19 mouse cellular contexts compared by ENCODE assay signal in the genomic region with DNA sequence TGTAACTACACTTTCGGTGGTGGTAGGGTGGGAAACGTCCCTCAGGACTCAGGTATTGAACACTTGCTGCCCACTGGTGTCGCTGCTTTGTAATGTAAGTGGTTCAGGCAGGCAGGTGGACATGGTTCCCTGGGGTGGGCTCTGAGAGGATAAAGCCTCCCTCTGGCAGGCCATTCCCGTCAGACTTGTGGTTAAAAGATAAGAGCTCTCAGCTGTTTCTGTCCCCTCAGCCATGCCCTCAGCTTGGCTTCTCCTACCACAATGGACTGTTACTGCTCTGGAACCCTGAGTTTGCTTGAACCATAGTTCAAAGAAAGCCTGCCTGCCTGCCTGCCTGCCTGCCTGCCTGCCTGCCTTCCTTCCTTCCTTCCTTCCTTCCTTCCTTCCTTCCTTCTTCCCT. TPM values are rescaled to one million over a fixed set of nuclear protein-coding genes. Genes with fewer than 3 reads are reported as not detected.
DNase-seq lines count a peak whose midpoint lies in the region; ATAC-seq lines count a peak whose summit lies in the region.
"Had no signal": no experiment of that assay in that cellular context is flagged by ENCODE, and none has a peak within 500 bp of the region (broad histone marks: within the 10 kb centered on the region; RNA-seq: fewer than 3 reads in every experiment).

No protein-coding gene starts in this region.

- H3K36me3 ChIP-seq in midbrain, embryonic 11.5 days (ENCODE audit: control insufficient read depth, insufficient read depth, low read length) = peaks cover 7% of the 10 kb centered on the region; the same call in 1 of the 2 replicates
- peaks cover 49% of the 10 kb centered on the region for H3K36me3 ChIP-seq in midbrain, embryonic 10.5 days
- peaks cover 4% of the 10 kb centered on the region; the same call in 1 of the 2 replicates for H3K36me3 ChIP-seq in liver, embryonic 11.5 days (ENCODE audit: control insufficient read depth, insufficient read depth, low read length)
- H3K36me3 ChIP-seq in kidney, embryonic 15.5 days = peaks cover 39% of the 10 kb centered on the region

- H3K9me3 ChIP-seq in midbrain, embryonic 11.5 days (ENCODE audit: control insufficient read depth, low read length) = no peaks in the 10 kb centered on the region
- no peaks in the 10 kb centered on the region for H3K9me3 ChIP-seq in midbrain, embryonic 10.5 days (replicated peaks)
- no peaks in the 10 kb centered on the region for H3K9me3 ChIP-seq in liver, embryonic 11.5 days (ENCODE audit: control insufficient read depth, low read length)
- H3K9me3 ChIP-seq in kidney, embryonic 15.5 days (replicated peaks) = no peaks in the 10 kb centered on the region
- H3K9me3 ChIP-seq: embryonic facial prominence, embryonic 13.5 days; heart, embryonic 13.5 days; hindbrain, embryonic 12.5 days had no signal

- H3K9ac ChIP-seq in midbrain, embryonic 11.5 days (ENCODE audit: low read length) = no peak overlapping the region
- no peak overlapping the region for H3K9ac ChIP-seq in liver, embryonic 11.5 days (ENCODE audit: low read depth, low read length)
- no peak overlapping the region for H3K9ac ChIP-seq in kidney, embryonic 15.5 days
- H3K9ac ChIP-seq: embryonic facial prominence, embryonic 13.5 days; heart, embryonic 13.5 days; hindbrain, embryonic 12.5 days had no signal

- H3K27ac ChIP-seq in midbrain, embryonic 11.5 days (ENCODE audit: low read depth, low read length) = no peak overlapping the region
- H3K27ac ChIP-seq in midbrain, embryonic 10.5 days (replicated peaks) = no peak overlapping the region
- H3K27ac ChIP-seq in liver, embryonic 11.5 days (ENCODE audit: low read depth, low read length) = no peak overlapping the region
- no peak overlapping the region for H3K27ac ChIP-seq in kidney, embryonic 15.5 days
- H3K27ac ChIP-seq: embryonic facial prominence, embryonic 13.5 days; gastrocnemius, adult 2 months; heart, embryonic 13.5 days; hindbrain, embryonic 12.5 days had no signal

- peak; percentile 8 for DNase-seq in midbrain, embryonic 11.5 days (ENCODE audit: low spot score, missing footprints)
- DNase-seq in midbrain, embryonic 10.5 days (ENCODE audit: low spot score) = no peak
- DNase-seq in liver, embryonic 11.5 days (ENCODE audit: low spot score) = no peak
- no peak for DNase-seq in cerebellum, adult 11 months
- DNase-seq: adrenal gland, adult 8-10 months; adrenal gland, postnatal 36 days; cerebellum, adult 8-10 months; cerebellum, postnatal 25 days; gastrocnemius, adult 2 months; gastrocnemius, postnatal 25 days; heart, postnatal 36 days had no signal

- no peaks in the 10 kb centered on the region for H3K27me3 ChIP-seq in midbrain, embryonic 11.5 days (ENCODE audit: control insufficient read depth, insufficient read depth, low read length)
- no peaks in the 10 kb centered on the region for H3K27me3 ChIP-seq in midbrain, embryonic 10.5 days (ENCODE audit: low read depth, poor library complexity, severe bottlenecking)
- no peaks in the 10 kb centered on the region for H3K27me3 ChIP-seq in liver, embryonic 11.5 days (replicated peaks; ENCODE audit: control insufficient read depth, insufficient read depth, low read length)
- H3K27me3 ChIP-seq in kidney, embryonic 15.5 days = no peaks in the 10 kb centered on the region
- H3K27me3 ChIP-seq: CH12.LX; embryonic facial prominence, embryonic 13.5 days; heart, embryonic 13.5 days; hindbrain, embryonic 12.5 days had no signal

- H3K4me3 ChIP-seq in midbrain, embryonic 11.5 days (ENCODE audit: low read depth, low read length) = no peak overlapping the region
- H3K4me3 ChIP-seq in midbrain, embryonic 10.5 days = no peak overlapping the region
- no peak overlapping the region for H3K4me3 ChIP-seq in liver, embryonic 11.5 days (ENCODE audit: low read depth, low read length)
- no peak overlapping the region for H3K4me3 ChIP-seq in kidney, embryonic 15.5 days (replicated peaks)
- H3K4me3 ChIP-seq: embryonic facial prominence, embryonic 13.5 days; gastrocnemius, adult 2 months; heart, embryonic 13.5 days; hindbrain, embryonic 12.5 days had no signal

- H3K4me2 ChIP-seq in midbrain, embryonic 11.5 days = no peak overlapping the region
- H3K4me2 ChIP-seq in liver, embryonic 11.5 days = no peak overlapping the region
- H3K4me2 ChIP-seq in kidney, embryonic 15.5 days = no peak overlapping the region
- H3K4me2 ChIP-seq: embryonic facial prominence, embryonic 13.5 days; heart, embryonic 13.5 days; hindbrain, embryonic 12.5 days had no signal

- H3K4me1 ChIP-seq in midbrain, embryonic 11.5 days (ENCODE audit: control insufficient read depth, insufficient read depth, low read length) = no peaks in the 10 kb centered on the region
- H3K4me1 ChIP-seq in midbrain, embryonic 10.5 days = no peaks in the 10 kb centered on the region
- no peaks in the 10 kb centered on the region for H3K4me1 ChIP-seq in liver, embryonic 11.5 days (replicated peaks; ENCODE audit: control insufficient read depth, insufficient read depth, low read length)
- no peaks in the 10 kb centered on the region for H3K4me1 ChIP-seq in kidney, embryonic 15.5 days
- H3K4me1 ChIP-seq: embryonic facial prominence, embryonic 13.5 days; heart, embryonic 13.5 days; hindbrain, embryonic 12.5 days had no signal

- no peak for ATAC-seq in midbrain, embryonic 11.5 days (ENCODE audit: low FRiP score)
- ATAC-seq in liver, embryonic 11.5 days (replicated peaks; ENCODE audit: low FRiP score) = peak; percentile 64; the same call in 1 of the 2 replicates
- peak; percentile 67 for ATAC-seq in megakaryocyte-erythroid progenitor cell, adult 5-6 weeks (replicated peaks; ENCODE audit: low FRiP score, low TSS enrichment, poor library complexity, severe bottlenecking)
- ATAC-seq in kidney, embryonic 15.5 days (replicated peaks; ENCODE audit: low FRiP score) = no peak
- ATAC-seq: forebrain, embryonic 14.5 days; hindbrain, embryonic 16.5 days had no signal

- WGBS in midbrain, embryonic 11.5 days = 78% methylated on average over 4 of the region's 4 CpGs
- 80% methylated on average over 4 of the region's 4 CpGs for WGBS in midbrain, embryonic 10.5 days
- WGBS in liver, embryonic 11.5 days = 67% methylated on average over 4 of the region's 4 CpGs
- WGBS in kidney, embryonic 15.5 days = 89% methylated on average over 4 of the region's 4 CpGs

RNA-seq across cellular contexts. Expression of gene Gin1, which starts 15.6 kb away (rescaled TPM):
- polyA plus RNA-seq in midbrain, embryonic 11.5 days (2014; fragmentation: Nextera tagmentation; extraction: Ambion mirVana) = 14.2 and 16.2 TPM in 2 replicates
- 18.0 and 19.2 TPM in 2 replicates for polyA plus RNA-seq in midbrain, embryonic 10.5 days (2016; fragmentation: Nextera tagmentation; extraction: Ambion mirVana)
- 19.6 and 21.7 TPM in 2 replicates for polyA plus RNA-seq in liver, embryonic 11.5 days (2014; fragmentation: Nextera tagmentation; extraction: Ambion mirVana)
- 24.4 and 45.6 TPM in 2 replicates for total RNA-seq in megakaryocyte-erythroid progenitor cell, adult 5-6 weeks (2014; fragmentation: Nextera tagmentation)
- 20.6 and 26.7 TPM in 2 replicates for total RNA-seq in megakaryocyte-erythroid progenitor cell, adult 5-6 weeks (2017)
- 19.3 and 21.3 TPM in 2 replicates for polyA plus RNA-seq in kidney, embryonic 15.5 days (2015; fragmentation: Nextera tagmentation; extraction: Ambion mirVana)

RNA-seq across cellular contexts. Expression of gene Ppip5k2, which starts 15.8 kb away (rescaled TPM):
- 43.6 and 50.5 TPM in 2 replicates for polyA plus RNA-seq in midbrain, embryonic 11.5 days (2014; fragmentation: Nextera tagmentation; extraction: Ambion mirVana)
- 37.4 and 41.9 TPM in 2 replicates for polyA plus RNA-seq in midbrain, embryonic 10.5 days (2016; fragmentation: Nextera tagmentation; extraction: Ambion mirVana)
- polyA plus RNA-seq in liver, embryonic 11.5 days (2014; fragmentation: Nextera tagmentation; extraction: Ambion mirVana) = 36.5 and 39.5 TPM in 2 replicates
- 46.1 and 56.8 TPM in 2 replicates for total RNA-seq in megakaryocyte-erythroid progenitor cell, adult 5-6 weeks (2014; fragmentation: Nextera tagmentation)
- total RNA-seq in megakaryocyte-erythroid progenitor cell, adult 5-6 weeks (2017) = 54.8 and 61.1 TPM in 2 replicates
- 33.4 and 33.7 TPM in 2 replicates for polyA plus RNA-seq in kidney, embryonic 15.5 days (2015; fragmentation: Nextera tagmentation; extraction: Ambion mirVana)

Comparison
In these comparisons a context has a peak if more than half of its experiments do, and no peak if none do; other contexts are left out.
1. ATAC-seq: peak in liver, embryonic 11.5 days (single experiment) and megakaryocyte-erythroid progenitor cell, adult 5-6 weeks (single experiment); none in midbrain, embryonic 11.5 days (single experiment) and kidney, embryonic 15.5 days (single experiment).